Mouse (Mus musculus): ENCODE results near the gene Gpr27.

Gpr27 gene

GRCm38 (mm10) chr6:99734666-99735065 is 42.2 kb downstream of the Gpr27 start:
- ATAC-seq (ENCODE audit: insufficient number of reproducible peaks, low FRiP score, low TSS enrichment) = no peak

- no peak for ATAC-seq (ENCODE audit: insufficient number of reproducible peaks, low FRiP score, low TSS enrichment)
Observed at GRCm38 (mm10) chr6:99742866-99743265, 50.4 kb downstream of the Gpr27 start.

All from cerebellum, adult (tissue).